Mouse (Mus musculus) CH12.LX (cell line): Measurements from ENCODE around the gene Greb1. TPM values are rescaled to one million over a fixed set of nuclear protein-coding genes. Genes with fewer than 3 reads are reported as not detected.
A peak's percentile ranks its signal among the peaks of the same experiment; 100 is the strongest.

Experiments
- DNase-seq: peaks from one replicate; pipeline ENCODE4 v3.0.0-alpha.2; 2013; ENCODE audit errors: extremely low read depth
- H3K27ac ChIP-seq: 2 replicates; pipeline ENCODE4 v1.5.1; 2012; ENCODE audit warnings: low read depth, mild to moderate bottlenecking, control low read depth, moderate library complexity; ENCODE audit not compliant: insufficient read depth
- H3K27me3 ChIP-seq: replicated peaks from 2 replicates; pipeline ENCODE3; 2012; ENCODE audit warnings: inconsistent platforms
- H3K36me3 ChIP-seq, 2 experiments: replicated peaks in 1 of 2; 2 replicates each; pipeline versions ENCODE3 to v1.6.1; 2012; ENCODE audit warnings: inconsistent platforms in 1 of 2, low read length in 1 of 2, mild to moderate bottlenecking in 1 of 2, mixed read lengths in 1 of 2, moderate library complexity in 1 of 2; ENCODE audit not compliant: control insufficient read depth in 1 of 2, insufficient read depth in 1 of 2
- H3K4me1 ChIP-seq, 2 experiments: 2 replicates each; pipeline ENCODE4 v1.6.1; 2012; ENCODE audit warnings: inconsistent platforms in 1 of 2, moderate library complexity in 1 of 2; ENCODE audit not compliant: insufficient read depth in 2 of 2, control insufficient read depth in 1 of 2
- H3K4me2 ChIP-seq: 2 replicates; pipeline ENCODE4 v1.6.1; 2012; ENCODE audit warnings: low read depth, mild to moderate bottlenecking, control low read depth; ENCODE audit not compliant: poor library complexity, insufficient read depth, severe bottlenecking
- H3K4me3 ChIP-seq, 3 experiments: fragments of 150-350 bp in 1 of 3; sonication (generic) in 1 of 3; replicated peaks in 1 of 3; 2 replicates each; pipeline versions ENCODE3 to v1.5.1; 2011 to 2012; ENCODE audit warnings: low read depth in 2 of 3, low read length in 2 of 3, mild to moderate bottlenecking in 2 of 3, moderate library complexity in 2 of 3, control low read depth in 1 of 3, improper control_type of control experiment in 1 of 3, inconsistent platforms in 1 of 3, mixed read lengths in 1 of 3; ENCODE audit not compliant: poor library complexity in 1 of 3
- H3K79me2 ChIP-seq: replicated peaks from 2 replicates; pipeline ENCODE4 v1.6.1; 2012; ENCODE audit warnings: mild to moderate bottlenecking, moderate library complexity; ENCODE audit not compliant: control insufficient read depth, poor library complexity, insufficient read depth, severe bottlenecking; ENCODE audit errors: extremely low read depth
- H3K9ac ChIP-seq: 2 replicates; pipeline ENCODE4 v1.6.1; 2012; ENCODE audit warnings: low read depth, mild to moderate bottlenecking, control low read depth, moderate library complexity; ENCODE audit not compliant: insufficient read depth
- H3K9me3 ChIP-seq: replicated peaks from 2 replicates; pipeline ENCODE3; 2012; ENCODE audit warnings: low read length, inconsistent platforms, mixed read lengths
- BHLHE40 ChIP-seq: IDR thresholded peaks from 2 replicates; pipeline ENCODE4 v1.6.1; 2011; ENCODE audit warnings: mild to moderate bottlenecking, low read depth, low read length, improper control_type of control experiment
- CTCF ChIP-seq, 2 experiments: IDR thresholded peaks in 1 of 2; conservative IDR thresholded peaks in 1 of 2; 2 replicates each; pipeline ENCODE4 v1.5.1; 2011 to 2012; ENCODE audit warnings: low read depth in 2 of 2, low read length in 2 of 2, improper control_type of control experiment in 1 of 2, inconsistent platforms in 1 of 2, mild to moderate bottlenecking in 1 of 2, moderate library complexity in 1 of 2
- GABPA ChIP-seq: IDR thresholded peaks from 2 replicates; pipeline ENCODE4 v1.6.1; 2012; ENCODE audit warnings: low read depth, low read length, improper control_type of control experiment, inconsistent platforms; ENCODE audit not compliant: insufficient replicate concordance
- HCFC1 ChIP-seq: IDR thresholded peaks from 2 replicates; pipeline ENCODE4 v1.6.1; 2012; ENCODE audit warnings: low read depth, mild to moderate bottlenecking, inconsistent platforms, low read length, improper control_type of control experiment
- MAZ ChIP-seq: IDR thresholded peaks from 2 replicates; pipeline ENCODE4 v1.6.1; 2012; ENCODE audit warnings: low read depth, mild to moderate bottlenecking, inconsistent platforms, low read length, improper control_type of control experiment, moderate library complexity
- MEF2A ChIP-seq: IDR thresholded peaks from 2 replicates; pipeline ENCODE4 v1.6.1; 2014; ENCODE audit warnings: low read depth, mild to moderate bottlenecking, inconsistent platforms, low read length, improper control_type of control experiment, borderline replicate concordance
- MXI1 ChIP-seq: IDR thresholded peaks from 2 replicates; pipeline ENCODE4 v1.6.1; 2011; ENCODE audit warnings: mild to moderate bottlenecking, low read depth, low read length, improper control_type of control experiment
- MYC ChIP-seq: IDR thresholded peaks from 2 replicates; pipeline ENCODE4 v1.6.1; 2011; ENCODE audit warnings: low read depth, mild to moderate bottlenecking, improper control_type of control experiment, low read length
- NELFE ChIP-seq: IDR thresholded peaks from 2 replicates; pipeline ENCODE4 v1.6.1; 2011; ENCODE audit warnings: low read depth, low read length, improper control_type of control experiment
- POLR2A ChIP-seq: IDR thresholded peaks from 2 replicates; pipeline ENCODE4 v1.6.1; 2011; ENCODE audit warnings: low read depth, mild to moderate bottlenecking, improper control_type of control experiment, low read length
- RAD21 ChIP-seq: IDR thresholded peaks from 2 replicates; pipeline ENCODE4 v1.6.1; 2011; ENCODE audit warnings: low read depth, mild to moderate bottlenecking, low read length, improper control_type of control experiment, moderate library complexity
- RCOR1 ChIP-seq: conservative IDR thresholded peaks from 2 replicates; pipeline ENCODE4 v1.6.1; 2012; ENCODE audit warnings: low read depth, mild to moderate bottlenecking, inconsistent platforms, low read length, improper control_type of control experiment
- SMC3 ChIP-seq: IDR thresholded peaks from 2 replicates; pipeline ENCODE4 v1.6.1; 2011; ENCODE audit warnings: low read depth, low read length, improper control_type of control experiment
- TBP ChIP-seq: conservative IDR thresholded peaks from 2 replicates; pipeline ENCODE4 v1.6.1; 2011; ENCODE audit warnings: low read depth, low read length, improper control_type of control experiment
- USF2 ChIP-seq: conservative IDR thresholded peaks from 2 replicates; pipeline ENCODE4 v1.6.1; 2011; ENCODE audit warnings: low read depth, low read length, improper control_type of control experiment
- ZC3H11A ChIP-seq: IDR thresholded peaks from 2 replicates; pipeline ENCODE4 v1.6.1; 2012; ENCODE audit warnings: low read depth, mild to moderate bottlenecking, inconsistent platforms, low read length, improper control_type of control experiment
- ZMIZ1 ChIP-seq: IDR thresholded peaks from 2 replicates; pipeline ENCODE4 v1.6.1; 2012; ENCODE audit warnings: low read depth, mild to moderate bottlenecking, inconsistent platforms, low read length, improper control_type of control experiment
- dilution Hi-C: fragments of 300-500 bp; cut with MboI; formaldehyde crosslinking; loops from 2 replicates; pipeline ENCODE4 v1.14.3; 2020; ENCODE audit warnings: low sequenced_read_pairs; ENCODE audit not compliant: extremely low pct_unique_long_range_greater_than_20kb, extremely low pct_ligation_motif_present
- in situ Hi-C: fragments of 300-500 bp; cut with MboI; formaldehyde crosslinking; loops from 3 replicates; pipeline ENCODE4 v1.14.3; 2019; ENCODE audit warnings: low sequenced_read_pairs, low pct_ligation_motif_present, low pct_unique_long_range_greater_than_20kb, mixed read lengths
- polyA plus RNA-seq: library from polyadenylated mRNA; unstranded; fragments of >175 nt; gene quantifications from 2 replicates; pipeline ENCODE4 v1.2.1, GENCODE M21; 2012; ENCODE audit warnings: low read depth; ENCODE audit not compliant: insufficient read length
- total RNA-seq, 2 experiments: library from RNA; depleted of rRNA; stranded (reverse); fragments of 300-350 nt in 1 of 2; fragments of >200 nt in 1 of 2; gene quantifications; 2 replicates each; pipeline ENCODE4 v1.2.3; 2012 to 2014

Greb1 gene
- total and polyA plus RNA-seq, 3 experiments = not detected

- Histone ChIP-seq H3K9ac (no peak overlapping the region), H3K4me2 (no peak overlapping the region), H3K9me3 (no peaks in the 10 kb centered on the region), H3K4me3 (no peak overlapping the region), H3K4me1 (peaks cover 13 to 23% of the 10 kb centered on the region in 2 experiments), H3K36me3 (no peaks in the 10 kb centered on the region), H3K27me3 (no peaks in the 10 kb centered on the region), H3K27ac (no peak overlapping the region), H3K79me2 (no peaks in the 10 kb centered on the region)
- TF ChIP-seq POLR2A = no peak
- no peak for TF ChIP-seq MXI1
- TF ChIP-seq RAD21 = no peak
- TF ChIP-seq RCOR1 = no peak
- TF ChIP-seq BHLHE40 = no peak
- no peak for TF ChIP-seq NELFE
- TF ChIP-seq MAZ = no peak
- no peak for TF ChIP-seq TBP
- no peak for TF ChIP-seq GABPA
- in situ Hi-C loops (no loop called here), dilution Hi-C loops (no loop called here)
- no peak for DNase-seq
Measured at GRCm38 (mm10) chr12:16635816-16636215, 164.9 kb downstream of the Greb1 start.

- DNase-seq = peak; percentile 62
- no peak overlapping the region for H3K4me3 ChIP-seq
- no peak overlapping the region for H3K27ac ChIP-seq
- H3K9ac ChIP-seq = no peak overlapping the region
- H3K4me1 ChIP-seq = peaks cover 13 to 33% of the 10 kb centered on the region in 2 experiments
- in situ Hi-C loops = loop anchor here (5.0 kb wide), 1 partner anchor 67 kb away; no protein-coding TSS in a partner anchor
- TF ChIP-seq CTCF (conservative IDR thresholded peaks at IDR 0.05 in 1 of 2, IDR thresholded peaks at IDR 0.05 in 1 of 2; ENCODE audit: low read depth in 2 of 2, low read length in 2 of 2) = peak; percentile 77 to 87
- 0 out of 2 replicates have a peak, but pooled peaks have one; percentile 32 for TF ChIP-seq MEF2A
- peak; percentile 34 for TF ChIP-seq BHLHE40
- no peak for TF ChIP-seq ZMIZ1
- TF ChIP-seq SMC3 = peak; percentile 92
- peak; percentile 81 for TF ChIP-seq RAD21
- TF ChIP-seq HCFC1 = no peak
- TF ChIP-seq USF2 = 0 out of 2 replicates have a peak, but pooled peaks have one; percentile 16
- 0 out of 2 replicates have a peak, but pooled peaks have one; percentile 19 for TF ChIP-seq MYC
- TF ChIP-seq ZC3H11A = peak; percentile 57
- TF ChIP-seq, all 38 proteins: peak for 8
- no peaks in the 10 kb centered on the region for H3K27me3 ChIP-seq
- no peak overlapping the region for H3K4me2 ChIP-seq
- H3K9me3 ChIP-seq = no peaks in the 10 kb centered on the region
- no peaks in the 10 kb centered on the region for H3K79me2 ChIP-seq
- dilution Hi-C loops = no loop called here
- H3K36me3 ChIP-seq = no peaks in the 10 kb centered on the region
Measured at GRCm38 (mm10) chr12:16634075-16634813, 166.4 kb downstream of the Greb1 start.
